Mouse (Mus musculus): Measurements from ENCODE around the gene Dnal4.

Gene Dnal4

DNA sequence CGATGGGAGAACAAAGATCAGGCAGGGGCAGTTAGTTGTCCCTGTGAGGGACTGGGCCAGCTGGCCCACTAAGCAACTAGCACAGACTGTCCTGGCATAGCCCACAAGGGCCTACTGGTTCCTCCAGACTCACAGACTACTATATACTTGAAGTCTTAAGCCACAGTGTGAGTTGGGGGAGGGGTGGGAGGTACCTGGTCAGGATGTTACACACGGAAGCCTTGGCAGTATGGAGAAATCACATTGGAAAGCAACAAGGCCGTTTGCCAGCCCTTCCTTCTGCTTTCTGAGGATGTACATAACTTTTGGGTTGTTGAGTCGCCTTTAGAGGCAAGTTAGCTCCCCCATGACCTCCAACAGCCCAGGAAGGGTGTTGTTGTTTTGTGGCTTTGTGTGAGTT lies 44.0 kb downstream of the Dnal4 start:
- DNase-seq (ENCODE audit: low read depth, low spot score) = no peak

DNA sequence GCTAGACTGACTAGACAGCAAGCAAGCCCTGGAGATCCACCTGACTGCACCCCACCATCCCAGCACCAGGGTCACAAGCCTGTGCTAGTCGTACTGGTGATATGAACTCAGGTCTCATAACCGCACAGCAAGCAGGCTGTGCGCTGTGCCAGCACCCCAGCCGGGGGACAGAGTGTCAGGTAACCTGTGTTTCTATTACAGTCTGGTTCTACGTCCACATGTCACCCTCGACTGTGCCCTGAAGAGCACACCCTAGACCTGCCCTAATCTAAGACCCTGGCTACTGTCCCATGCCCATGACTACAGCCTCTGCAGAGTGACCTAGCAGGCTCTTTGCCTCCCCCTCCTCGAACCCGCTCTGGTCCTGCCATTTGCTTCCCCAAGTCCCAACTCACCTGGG lies 44.5 kb downstream of the Dnal4 start:
- no peak for DNase-seq (ENCODE audit: low read depth, low spot score)

DNA sequence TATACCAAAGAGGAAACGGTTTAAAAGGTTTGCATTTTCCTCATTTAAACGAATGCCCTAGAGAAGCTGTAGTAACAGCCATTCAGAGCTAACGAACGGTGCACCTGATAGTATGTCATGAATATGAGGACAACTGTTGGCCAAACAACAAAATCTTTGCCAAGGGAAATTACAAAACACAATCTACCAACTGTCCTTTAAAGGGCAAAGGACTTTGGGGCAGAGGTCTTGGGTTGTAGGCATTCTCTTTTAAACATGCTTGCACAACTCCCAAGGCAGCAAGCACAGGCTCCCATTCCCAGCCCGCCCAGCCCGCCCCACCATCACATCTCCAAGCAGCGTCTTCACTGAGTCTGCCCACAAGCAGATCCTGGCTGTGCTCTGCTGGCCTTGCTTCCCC lies 46.1 kb downstream of the Dnal4 start:
- no peak for DNase-seq (ENCODE audit: low read depth, low spot score)

DNA sequence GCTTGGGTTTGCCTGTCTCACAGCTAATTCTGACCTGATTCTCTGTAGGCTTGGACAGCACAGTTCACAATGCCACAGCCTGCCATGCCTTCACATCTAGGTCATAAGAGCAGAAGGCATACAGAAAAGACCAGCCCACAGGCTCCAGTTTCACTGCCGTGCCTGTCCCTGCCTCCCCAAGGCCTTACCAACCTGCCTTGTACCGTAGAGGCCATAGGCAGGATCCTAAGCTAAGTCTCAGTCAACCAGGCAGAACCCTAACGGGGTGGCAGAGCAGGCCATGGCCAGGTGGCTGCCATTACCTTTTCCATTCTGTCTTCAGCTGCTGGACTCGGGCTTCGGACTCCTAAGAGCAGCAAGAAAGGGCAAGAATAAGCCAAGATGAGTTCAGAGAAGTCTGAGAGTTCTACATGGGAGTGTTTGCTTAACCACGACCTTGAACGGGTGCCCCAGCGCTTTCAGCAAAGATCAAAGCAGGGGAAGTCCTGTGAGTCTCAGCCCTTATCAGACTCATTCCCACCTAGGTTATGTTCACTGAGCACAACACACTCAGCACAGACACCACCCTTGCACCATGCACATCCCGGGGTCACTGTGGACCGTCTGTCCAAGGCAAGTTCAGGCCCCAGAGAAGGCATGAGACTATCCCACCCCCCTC lies 48.8 kb downstream of the Dnal4 start:
- DNase-seq (ENCODE audit: low read depth, low spot score) = peak; percentile 69

DNA sequence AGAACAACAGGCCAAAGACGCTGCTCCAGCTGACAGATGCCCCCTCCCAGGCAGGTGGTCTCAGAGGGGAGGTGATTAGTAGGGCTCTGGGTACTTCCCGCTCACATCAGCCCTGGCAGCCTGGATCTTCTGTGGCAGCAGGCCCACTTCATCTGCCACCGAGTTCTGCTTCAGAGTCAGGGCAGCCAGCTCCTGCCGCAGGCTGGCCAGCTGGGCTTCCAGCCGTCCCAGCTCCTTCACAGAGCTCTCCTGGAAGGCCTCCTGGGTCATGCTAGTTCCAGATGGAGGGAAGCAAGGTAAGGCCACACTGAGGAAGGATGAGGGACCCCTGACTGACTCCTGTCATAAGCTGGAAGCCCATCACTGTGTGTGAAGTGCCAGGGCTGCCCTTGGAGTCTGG lies 49.3 kb downstream of the Dnal4 start:
- DNase-seq (ENCODE audit: low read depth, low spot score) = no peak

DNA sequence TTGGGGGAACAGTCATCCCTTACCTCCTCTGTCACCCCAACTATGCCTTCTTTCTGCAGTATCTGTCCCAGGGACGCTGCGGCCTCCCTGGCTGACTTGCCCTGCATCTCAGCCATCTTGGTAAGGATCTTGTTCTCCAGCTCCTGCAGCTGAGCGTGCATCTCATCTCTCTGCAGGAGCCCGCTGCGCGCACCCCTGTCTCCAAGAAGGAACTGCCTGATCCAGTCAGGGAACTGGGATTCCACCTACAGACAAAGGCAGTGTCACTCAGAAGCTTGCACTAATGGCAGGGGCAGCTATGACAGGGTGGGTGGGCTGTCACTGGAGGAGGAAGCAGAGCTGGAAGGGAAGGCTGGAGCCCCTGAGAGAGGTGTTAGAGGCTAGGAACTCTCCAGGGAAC lies 49.8 kb downstream of the Dnal4 start:
- DNase-seq (ENCODE audit: low read depth, low spot score) = no peak

DNA sequence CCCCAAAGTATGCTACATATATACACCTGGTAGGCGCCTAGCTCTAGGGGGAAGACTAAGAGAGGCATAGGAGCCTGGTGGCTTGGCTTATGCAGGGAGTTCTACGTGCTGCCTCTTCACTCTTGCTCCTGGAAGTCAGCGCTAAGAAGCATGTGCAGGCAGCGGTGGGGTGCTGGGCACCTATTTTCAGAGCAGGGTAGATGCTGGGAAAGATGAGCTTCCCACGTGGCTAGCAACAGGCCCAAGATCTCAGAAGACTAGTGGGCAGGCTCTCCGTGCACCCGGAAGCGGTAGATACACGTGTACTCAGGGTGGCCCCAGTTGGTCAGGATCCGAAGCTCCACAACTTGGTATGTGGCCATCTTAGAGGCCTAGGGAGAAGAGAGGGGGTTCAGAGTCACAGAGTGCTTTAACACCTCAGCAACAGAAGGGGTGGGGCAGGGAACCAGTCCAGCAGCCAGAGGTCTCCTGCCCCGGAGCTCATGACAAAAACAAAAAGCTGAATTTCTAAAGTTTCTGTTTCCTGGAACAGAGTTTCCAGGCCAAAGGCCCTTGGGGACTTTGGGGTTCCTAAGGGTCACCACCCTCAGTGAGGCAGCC lies 52.4 kb downstream of the Dnal4 start:
- DNase-seq (ENCODE audit: low read depth, low spot score) = no peak

DNA sequence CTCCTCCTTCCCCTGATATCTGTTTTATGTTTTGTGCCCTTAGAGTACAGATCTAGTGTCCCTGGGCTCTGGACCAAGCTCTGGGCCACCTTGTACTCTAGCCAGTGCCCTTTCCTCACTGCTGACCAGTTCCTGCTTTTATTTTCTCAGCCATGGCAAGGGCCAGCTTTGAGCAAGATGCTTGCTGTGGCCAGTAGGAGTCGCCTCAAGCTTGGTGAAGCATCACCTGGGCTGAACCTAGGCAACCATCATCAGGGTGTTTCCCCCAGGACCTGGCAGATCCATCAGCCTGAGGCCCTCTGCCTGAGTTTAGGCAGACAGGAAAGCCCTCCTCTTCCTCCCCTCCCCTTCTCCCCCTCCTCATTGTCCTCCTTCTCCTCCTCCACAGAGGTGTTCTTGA lies 54.2 kb downstream of the Dnal4 start:
- DNase-seq (ENCODE audit: low read depth, low spot score) = peak; percentile 59

DNA sequence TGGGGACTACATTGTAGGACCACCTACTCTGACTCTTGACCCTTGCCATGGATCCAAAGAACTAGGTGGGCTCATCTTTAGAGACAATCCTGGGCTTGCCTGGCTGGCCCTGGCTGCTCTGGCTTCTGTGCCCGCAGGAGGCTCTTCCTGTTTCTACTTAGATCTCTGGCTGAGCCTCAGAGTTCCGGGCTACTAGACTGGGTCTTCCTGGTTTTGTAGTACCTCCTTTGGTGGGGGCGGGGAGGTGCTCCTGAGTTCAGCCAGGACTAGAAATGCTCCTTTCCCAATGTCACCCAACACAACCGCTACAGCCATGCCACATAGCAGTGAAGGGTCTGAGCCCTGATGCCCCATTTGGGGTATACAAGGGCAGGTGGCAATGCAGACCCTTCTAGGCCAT lies 56.9 kb downstream of the Dnal4 start:
- no peak for DNase-seq (ENCODE audit: low read depth, low spot score)

DNA sequence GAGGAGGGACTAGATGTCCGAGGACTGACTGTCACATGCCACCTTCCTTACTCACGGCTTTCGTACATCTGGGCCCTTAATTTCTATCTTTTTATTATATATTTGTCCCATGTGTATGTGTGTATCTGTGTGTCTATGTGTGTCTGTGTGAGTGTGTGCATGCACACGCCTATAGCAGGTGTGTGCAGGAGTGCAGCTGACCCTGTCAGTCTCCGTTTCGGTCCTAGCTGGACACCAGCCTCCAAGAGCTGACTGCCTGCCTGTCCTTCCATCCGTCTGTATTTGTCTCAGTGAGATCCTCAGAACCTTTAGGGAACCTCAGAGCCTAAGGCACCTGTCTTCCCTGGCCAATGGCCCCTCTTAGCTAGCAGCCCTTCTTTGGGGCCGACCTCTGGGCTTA lies 57.4 kb downstream of the Dnal4 start:
- DNase-seq (ENCODE audit: low read depth, low spot score) = no peak

DNA sequence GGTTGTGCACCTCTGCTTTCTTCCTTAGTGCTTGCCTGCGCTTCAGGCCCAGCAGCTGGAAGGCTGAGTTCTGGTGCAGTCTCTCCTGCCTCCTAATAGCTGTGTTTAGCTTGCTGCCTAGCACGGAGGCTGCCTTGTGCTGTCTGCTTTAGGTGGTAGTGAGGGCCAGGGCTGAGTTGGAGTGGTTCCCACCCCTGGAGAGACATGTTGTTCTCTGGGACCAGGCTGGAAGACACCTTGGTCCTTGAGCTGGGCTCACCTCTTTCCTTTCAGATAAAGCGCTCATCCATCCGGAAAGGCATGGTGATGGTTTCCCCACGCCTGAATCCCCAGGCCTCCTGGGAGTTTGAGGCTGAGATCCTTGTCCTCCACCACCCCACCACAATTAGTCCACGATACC lies 60.9 kb downstream of the Dnal4 start:
- DNase-seq (ENCODE audit: low read depth, low spot score) = no peak

DNA sequence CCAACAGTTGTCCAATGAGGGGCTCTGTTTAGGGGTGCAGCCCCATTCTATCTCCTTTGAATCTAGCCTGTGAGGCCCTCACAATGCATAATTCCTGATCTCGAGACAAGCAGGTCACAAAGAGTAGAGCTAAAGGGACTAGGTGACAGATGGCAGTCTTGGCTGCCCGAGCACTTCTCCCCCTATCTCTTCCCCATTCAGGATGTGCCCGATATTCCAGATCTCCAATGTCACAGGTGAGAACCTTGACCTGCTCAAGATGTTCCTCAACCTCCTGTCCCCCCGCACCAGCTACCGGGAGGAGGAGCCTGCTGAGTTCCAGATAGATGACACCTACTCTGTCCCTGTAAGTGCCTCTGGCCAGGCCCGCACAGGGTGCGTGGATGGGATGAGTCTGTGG lies 62.0 kb downstream of the Dnal4 start:
- DNase-seq (ENCODE audit: low read depth, low spot score) = no peak
